Mouse (Mus musculus) T-helper 2 cell (primary cell): ENCODE measurements around the gene Neurod6.

Experiments used
- in situ Hi-C: fragments of 300-600 bp; cut with MboI, MseI; formaldehyde crosslinking; loops from one replicate; pipeline ENCODE4 v1.15.1; 2025; ENCODE audit warnings: high pct_unique_total_duplicates

Gene Neurod6

DNA sequence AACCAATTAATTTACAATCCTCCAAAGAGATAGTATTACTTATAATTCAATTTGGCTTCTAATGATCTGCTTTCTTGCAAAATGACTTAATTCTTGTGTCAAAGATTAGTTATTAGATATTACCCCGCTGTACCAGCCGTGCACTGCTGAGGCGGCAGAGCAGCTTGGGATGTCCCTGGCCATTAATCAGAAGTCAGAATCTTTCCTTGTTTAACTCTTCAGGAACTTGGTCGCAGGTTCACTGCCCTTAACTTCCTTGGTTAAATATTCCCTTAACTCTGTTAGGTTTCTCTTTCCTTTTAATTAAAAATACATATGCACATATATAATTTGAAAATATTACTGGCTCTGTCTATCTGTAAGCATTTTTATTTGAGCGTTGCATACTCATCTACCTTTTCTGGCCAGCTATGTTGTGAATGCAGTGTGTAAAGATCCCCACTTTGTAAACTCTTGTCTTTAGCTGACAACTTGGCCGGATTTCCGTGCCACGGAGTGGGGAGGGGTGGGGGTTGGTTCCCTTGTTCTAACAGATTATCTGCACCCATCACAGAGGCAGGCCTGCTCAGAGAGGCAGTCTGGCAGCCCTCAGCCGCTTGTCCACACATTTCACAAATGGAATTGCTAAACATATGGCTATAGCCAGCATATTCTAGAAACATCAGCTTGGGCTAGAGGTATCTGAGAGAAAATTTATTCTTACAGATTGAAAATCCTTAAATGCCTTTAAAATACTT, 34.1 kb downstream of the Neurod6 start:
- in situ Hi-C loops, result no loop called here

DNA sequence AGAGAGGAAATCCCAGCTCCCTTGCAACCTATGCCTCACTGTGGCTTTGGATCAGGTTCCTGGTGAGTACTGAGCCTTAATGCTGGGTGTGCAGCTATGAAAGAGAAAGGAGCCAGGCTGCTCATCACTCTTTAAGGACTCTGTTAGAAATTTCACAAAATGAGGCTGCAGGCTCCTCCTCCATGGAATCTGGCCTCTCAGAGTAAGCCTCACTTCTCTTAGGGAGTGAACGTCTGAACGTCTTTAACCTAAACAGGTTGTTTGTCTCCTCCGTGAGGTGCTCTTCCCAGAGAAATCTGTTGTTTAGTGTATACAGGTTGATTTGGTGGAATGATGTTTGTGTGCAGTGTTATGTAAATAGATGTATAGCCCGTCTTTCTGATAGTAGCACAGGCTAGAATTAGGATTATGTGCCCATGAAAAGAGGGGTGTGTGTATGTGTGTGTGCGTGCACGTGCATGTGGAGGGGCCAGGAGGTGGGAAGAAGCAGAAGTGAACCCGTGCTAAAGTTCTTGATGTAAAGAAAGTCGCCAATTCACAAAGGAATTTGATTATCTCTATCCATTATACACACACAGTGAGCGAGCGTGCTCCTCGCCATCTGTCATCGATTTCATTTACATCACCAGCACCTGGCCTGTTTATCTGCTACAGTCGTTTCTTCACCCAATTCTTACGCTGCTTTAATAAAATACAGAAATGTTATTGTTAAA, 34.8 kb downstream of the Neurod6 start:
- in situ Hi-C loops, result no loop called here

GRCm38 (mm10) chr6:55634662-55635061, 46.4 kb downstream of the Neurod6 start:
- in situ Hi-C loops, result no loop called here
